Mouse (Mus musculus): ENCODE results near the gene Rtp3. TPM values are rescaled to one million over a fixed set of nuclear protein-coding genes. Genes with fewer than 3 reads are reported as not detected.

Rtp3 gene
- polyA plus RNA-seq, 1 experiment from 2014 or later: not detected

DNA sequence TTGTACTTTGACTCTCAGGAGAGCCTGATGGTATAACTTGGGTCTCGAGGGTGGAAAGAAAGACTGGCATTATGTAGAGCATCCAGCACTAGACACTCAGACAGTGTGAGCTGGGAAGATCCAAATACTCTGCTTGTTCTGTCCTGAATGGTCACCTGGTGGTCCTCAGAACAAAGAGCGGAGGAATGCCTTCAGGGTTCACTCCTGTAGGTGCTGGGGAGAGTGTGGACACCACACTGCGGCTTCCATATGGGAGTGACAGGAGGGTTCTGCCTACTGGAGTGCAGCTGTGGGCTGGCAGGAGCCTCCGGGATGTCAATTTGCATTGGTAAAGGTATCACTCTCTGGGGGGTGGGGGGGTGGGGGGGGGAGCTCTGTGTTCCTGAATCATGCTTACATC lies 8.0 kb downstream of the Rtp3 start:
- WGBS: 71% methylated on average over 4 of the region's 4 CpGs
- no peak overlapping the region for H3K9ac ChIP-seq (replicated peaks)
- H3K27me3 ChIP-seq: no peaks in the 10 kb centered on the region
- no peak overlapping the region for H3K4me3 ChIP-seq (replicated peaks)
- H3K4me1 ChIP-seq (replicated peaks): no peaks in the 10 kb centered on the region
- H3K27ac ChIP-seq: no peak overlapping the region
- H3K9me3 ChIP-seq: no peaks in the 10 kb centered on the region
- H3K4me2 ChIP-seq: no peak overlapping the region
- no peak for ATAC-seq (ENCODE audit: insufficient number of reproducible peaks, insufficient read depth, low FRiP score, low TSS enrichment, low read depth)
- H3K36me3 ChIP-seq: no peaks in the 10 kb centered on the region

DNA sequence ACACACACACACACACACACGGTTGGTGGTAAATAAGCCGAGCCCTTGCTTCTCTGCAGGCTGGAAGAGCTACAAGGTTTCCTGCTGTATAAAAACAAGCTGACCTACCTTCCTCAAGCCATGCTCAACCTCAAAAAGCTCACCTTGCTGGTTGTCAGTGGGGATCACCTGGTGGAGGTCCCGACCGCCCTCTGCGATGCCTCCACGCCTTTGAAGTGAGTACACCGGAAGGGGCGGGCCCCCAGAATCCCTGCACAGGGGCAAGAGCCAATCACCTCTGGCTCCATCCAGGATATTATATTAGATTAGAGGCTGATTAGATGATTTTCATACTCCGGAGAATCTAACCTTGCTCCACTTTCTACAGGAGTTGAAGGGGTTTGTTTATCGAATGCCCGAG lies 11.0 kb downstream of the Rtp3 start:
- no peaks in the 10 kb centered on the region for H3K4me1 ChIP-seq (replicated peaks)
- no peaks in the 10 kb centered on the region for H3K9me3 ChIP-seq
- 91% methylated on average over 11 of the region's 11 CpGs for WGBS
- H3K27ac ChIP-seq: no peak overlapping the region
- H3K4me3 ChIP-seq (replicated peaks): no peak overlapping the region
- no peaks in the 10 kb centered on the region for H3K27me3 ChIP-seq
- H3K36me3 ChIP-seq: no peaks in the 10 kb centered on the region
- ATAC-seq (ENCODE audit: insufficient number of reproducible peaks, insufficient read depth, low FRiP score, low TSS enrichment, low read depth): no peak
- no peak overlapping the region for H3K4me2 ChIP-seq
- no peak overlapping the region for H3K9ac ChIP-seq (replicated peaks)

DNA sequence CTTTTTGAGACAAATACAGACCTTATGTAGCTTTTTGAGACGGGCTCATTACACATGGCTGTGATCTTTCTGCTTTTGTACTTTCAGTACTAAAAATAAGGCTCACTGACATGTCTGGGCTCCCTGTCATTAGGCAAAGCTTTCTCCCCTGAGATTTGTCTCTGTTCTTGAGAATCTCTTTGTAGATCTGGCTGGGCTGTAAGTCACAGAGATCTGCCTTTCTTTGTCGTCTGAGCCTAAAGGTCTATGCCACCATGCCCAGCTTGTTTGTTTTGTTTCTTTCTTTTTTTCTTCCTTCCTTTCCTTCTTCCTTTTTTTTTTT lies 24.5 kb downstream of the Rtp3 start:
- no peaks in the 10 kb centered on the region for H3K9me3 ChIP-seq
- H3K4me1 ChIP-seq (replicated peaks): no peaks in the 10 kb centered on the region
- H3K36me3 ChIP-seq: no peaks in the 10 kb centered on the region
- H3K4me3 ChIP-seq (replicated peaks): no peak overlapping the region
- 81% methylated on average over 2 of the region's 2 CpGs for WGBS
- no peak overlapping the region for H3K4me2 ChIP-seq
- ATAC-seq (ENCODE audit: insufficient number of reproducible peaks, insufficient read depth, low FRiP score, low TSS enrichment, low read depth): no peak
- H3K27ac ChIP-seq: no peak overlapping the region
- H3K9ac ChIP-seq (replicated peaks): no peak overlapping the region
- no peaks in the 10 kb centered on the region for H3K27me3 ChIP-seq

DNA sequence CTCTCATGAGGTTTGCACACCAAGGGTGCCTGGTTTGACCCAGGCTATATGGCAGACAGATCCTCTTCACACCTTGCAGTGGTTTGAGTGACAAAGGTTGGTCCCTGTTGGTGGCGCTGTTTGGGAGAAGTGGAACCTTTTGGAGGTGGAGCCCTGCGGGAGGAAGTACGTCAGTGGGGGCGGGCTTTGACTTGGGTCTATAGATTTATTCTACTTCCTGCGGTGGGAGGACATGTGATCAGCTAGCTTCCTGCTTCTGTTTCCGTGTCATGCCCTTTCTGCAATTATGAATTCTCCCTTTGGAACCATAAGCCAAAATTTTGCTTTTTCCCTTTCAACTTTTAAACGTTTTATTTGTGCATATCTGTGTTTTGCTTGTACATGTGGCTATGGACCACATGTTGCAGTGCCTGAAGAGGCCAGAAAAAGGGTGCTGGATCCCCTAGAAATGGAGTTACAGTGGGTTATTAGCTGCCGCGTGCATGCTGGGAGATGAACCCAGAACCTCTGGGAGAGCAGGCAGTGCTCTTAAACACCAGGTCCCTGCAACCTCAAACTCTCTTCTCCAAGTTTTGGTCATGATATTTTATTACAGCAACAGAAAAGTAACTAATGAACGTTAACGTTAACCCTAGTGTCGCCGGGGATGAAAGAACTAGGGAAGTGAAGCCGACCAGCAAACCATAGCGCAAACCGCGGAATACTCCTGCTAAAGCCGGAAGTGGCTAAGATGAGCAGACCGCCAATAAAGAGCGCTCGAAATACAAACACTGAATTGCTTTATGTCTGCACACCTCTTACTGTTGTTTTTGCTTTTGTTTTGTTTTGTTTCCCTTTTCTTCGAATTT lies 25.1 kb downstream of the Rtp3 start:
- Histone ChIP-seq H3K4me2 (no peak overlapping the region), H3K36me3 (no peaks in the 10 kb centered on the region), H3K27ac (no peak overlapping the region), H3K27me3 (no peaks in the 10 kb centered on the region), H3K4me3 (replicated peaks) (no peak overlapping the region), H3K9me3 (no peaks in the 10 kb centered on the region), H3K9ac (replicated peaks) (no peak overlapping the region), H3K4me1 (replicated peaks) (no peaks in the 10 kb centered on the region)
- ATAC-seq (ENCODE audit: insufficient number of reproducible peaks, insufficient read depth, low FRiP score, low TSS enrichment, low read depth): no peak
- WGBS: 88% methylated on average over 22 of the region's 22 CpGs

DNA sequence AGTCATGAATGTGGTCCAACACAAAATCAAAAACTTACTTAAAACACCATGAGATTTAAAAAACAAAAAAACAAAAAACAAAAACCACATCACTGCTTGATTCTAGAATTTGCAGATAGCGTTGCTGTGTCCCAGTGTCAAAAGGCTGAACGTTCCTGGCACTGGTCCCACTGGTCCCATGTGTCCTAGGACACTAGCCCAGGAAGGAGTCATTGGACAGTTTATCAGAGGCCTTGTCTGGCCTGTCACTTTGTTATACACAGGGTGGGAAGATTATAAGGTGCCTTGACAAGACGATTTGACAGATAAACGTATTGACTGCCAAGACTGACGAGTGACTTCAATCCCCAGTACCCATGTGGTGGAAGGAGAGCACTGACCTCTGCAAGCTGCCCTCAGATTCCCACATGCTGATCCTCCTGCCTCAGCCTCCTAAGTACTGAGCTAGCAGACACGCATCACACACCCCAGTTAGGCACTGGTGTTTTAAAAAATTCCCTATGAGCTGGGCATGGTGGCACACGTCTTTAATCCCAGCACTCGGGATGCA lies 26.7 kb downstream of the Rtp3 start:
- H3K4me2 ChIP-seq: no peak overlapping the region
- no peaks in the 10 kb centered on the region for H3K27me3 ChIP-seq
- H3K4me1 ChIP-seq (replicated peaks): no peaks in the 10 kb centered on the region
- no peaks in the 10 kb centered on the region for H3K9me3 ChIP-seq
- no peak overlapping the region for H3K4me3 ChIP-seq (replicated peaks)
- no peaks in the 10 kb centered on the region for H3K36me3 ChIP-seq
- no peak for ATAC-seq (ENCODE audit: insufficient number of reproducible peaks, insufficient read depth, low FRiP score, low TSS enrichment, low read depth)
- H3K9ac ChIP-seq (replicated peaks): no peak overlapping the region
- H3K27ac ChIP-seq: no peak overlapping the region
- 90% methylated on average over 8 of the region's 8 CpGs for WGBS

DNA sequence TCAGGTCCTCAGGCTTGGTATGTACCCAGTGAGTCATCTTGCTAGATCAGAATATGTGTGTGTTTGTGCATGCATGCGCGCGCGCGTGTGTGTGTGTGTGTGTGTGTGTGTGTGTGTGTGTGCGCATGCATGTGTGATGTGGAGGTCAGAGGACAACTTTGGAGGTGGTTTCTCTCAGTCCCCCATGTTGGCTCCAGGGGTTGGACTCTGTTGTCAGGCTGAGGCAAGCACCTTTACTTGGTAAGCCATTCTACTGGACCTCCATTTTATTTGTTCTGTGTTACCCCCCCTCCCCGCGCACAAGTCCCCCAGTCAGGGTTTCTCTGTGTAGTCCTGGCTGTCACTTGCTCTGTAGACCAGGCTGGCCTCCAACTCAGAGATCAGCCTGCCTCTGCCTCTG lies 29.0 kb downstream of the Rtp3 start:
- Histone ChIP-seq H3K27me3 (peaks cover 2% of the 10 kb centered on the region), H3K9me3 (no peaks in the 10 kb centered on the region), H3K4me2 (no peak overlapping the region), H3K36me3 (no peaks in the 10 kb centered on the region), H3K27ac (no peak overlapping the region), H3K4me3 (replicated peaks) (no peak overlapping the region), H3K4me1 (replicated peaks) (0 out of 2 replicates have a peak, but pooled peaks cover 6% of the 10 kb centered on the region), H3K9ac (replicated peaks) (no peak overlapping the region)
- ATAC-seq (ENCODE audit: insufficient number of reproducible peaks, insufficient read depth, low FRiP score, low TSS enrichment, low read depth): no peak
- WGBS: 98% methylated on average over 8 of the region's 8 CpGs

DNA sequence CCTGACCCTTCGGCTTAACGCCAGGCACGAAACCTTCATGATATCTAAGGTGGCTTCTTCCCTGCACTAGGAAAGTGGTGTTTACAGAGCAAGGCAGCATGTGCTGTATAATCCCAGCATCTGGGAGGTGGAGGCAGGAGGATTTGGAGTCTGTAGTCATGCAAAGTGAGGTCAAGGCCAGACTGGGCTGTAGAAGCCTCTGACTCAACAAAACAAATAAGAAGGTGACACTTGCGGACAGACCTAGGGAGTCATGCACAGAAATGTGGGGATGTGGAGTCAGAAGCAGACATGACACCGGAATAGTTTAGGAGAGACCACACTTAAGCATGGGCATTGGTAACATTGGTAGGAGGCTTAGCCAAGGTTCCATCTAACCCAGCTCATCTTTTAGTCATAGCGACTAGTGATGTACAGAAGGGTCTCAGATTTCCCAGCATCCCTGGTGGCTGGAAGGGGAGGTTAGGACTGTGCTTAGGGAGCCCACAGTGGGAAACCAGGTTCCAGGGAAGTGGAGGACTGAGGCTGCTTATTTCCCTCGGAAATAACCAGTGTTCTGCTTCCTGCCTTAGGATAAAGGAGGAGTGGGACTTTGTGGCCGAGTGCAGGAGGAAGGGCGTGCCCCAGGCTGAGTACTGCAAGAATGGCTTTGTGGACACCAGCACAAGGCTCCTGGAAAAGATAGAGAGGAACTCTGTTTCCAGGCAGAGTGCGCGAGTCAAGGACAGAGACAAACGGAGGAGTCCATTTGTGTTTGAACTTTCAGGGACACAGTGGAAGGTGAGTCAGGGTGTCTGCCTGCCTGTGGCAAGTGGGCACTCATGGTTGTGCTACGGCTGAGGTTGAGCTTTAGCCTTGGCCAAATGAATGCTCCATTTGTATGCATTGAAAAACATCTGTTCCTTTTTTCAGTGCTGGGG lies 29.9 kb downstream of the Rtp3 start:
- H3K27me3 ChIP-seq: peaks cover 11% of the 10 kb centered on the region
- no peak overlapping the region for H3K4me2 ChIP-seq
- no peak for ATAC-seq (ENCODE audit: insufficient number of reproducible peaks, insufficient read depth, low FRiP score, low TSS enrichment, low read depth)
- H3K9me3 ChIP-seq: no peaks in the 10 kb centered on the region
- no peak overlapping the region for H3K4me3 ChIP-seq (replicated peaks)
- no peaks in the 10 kb centered on the region for H3K36me3 ChIP-seq
- H3K27ac ChIP-seq: no peak overlapping the region
- WGBS: 84% methylated on average over 13 of the region's 13 CpGs
- H3K9ac ChIP-seq (replicated peaks): no peak overlapping the region
- 0 out of 2 replicates have a peak, but pooled peaks cover 6% of the 10 kb centered on the region for H3K4me1 ChIP-seq (replicated peaks)

DNA sequence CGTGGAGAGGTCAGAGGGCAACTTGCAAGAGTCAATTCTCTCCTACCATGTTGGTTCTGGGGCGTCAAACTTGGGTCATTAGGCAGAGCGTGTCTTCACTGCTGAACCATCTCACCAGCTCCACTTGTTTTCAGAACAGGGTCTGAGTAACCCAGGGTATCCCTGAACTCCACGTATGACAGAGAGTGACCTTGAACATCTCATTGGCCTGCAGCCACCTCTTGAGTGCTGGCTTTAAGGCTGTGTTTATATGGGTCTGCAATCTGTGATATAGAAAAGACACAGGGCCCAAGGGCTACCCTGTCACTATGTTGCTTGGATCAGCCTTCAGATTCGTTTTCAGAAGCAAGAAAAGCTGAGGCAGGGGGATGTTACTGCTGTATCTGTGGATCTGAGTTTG lies 30.7 kb downstream of the Rtp3 start:
- no peak overlapping the region for H3K4me3 ChIP-seq (replicated peaks)
- no peak overlapping the region for H3K4me2 ChIP-seq
- H3K27ac ChIP-seq: no peak overlapping the region
- peaks cover 19% of the 10 kb centered on the region for H3K27me3 ChIP-seq
- WGBS: 80% methylated on average over 5 of the region's 5 CpGs
- H3K9me3 ChIP-seq: no peaks in the 10 kb centered on the region
- no peak for ATAC-seq (ENCODE audit: insufficient number of reproducible peaks, insufficient read depth, low FRiP score, low TSS enrichment, low read depth)
- H3K4me1 ChIP-seq (replicated peaks): 0 out of 2 replicates have a peak, but pooled peaks cover 6% of the 10 kb centered on the region
- H3K36me3 ChIP-seq: no peaks in the 10 kb centered on the region
- no peak overlapping the region for H3K9ac ChIP-seq (replicated peaks)

DNA sequence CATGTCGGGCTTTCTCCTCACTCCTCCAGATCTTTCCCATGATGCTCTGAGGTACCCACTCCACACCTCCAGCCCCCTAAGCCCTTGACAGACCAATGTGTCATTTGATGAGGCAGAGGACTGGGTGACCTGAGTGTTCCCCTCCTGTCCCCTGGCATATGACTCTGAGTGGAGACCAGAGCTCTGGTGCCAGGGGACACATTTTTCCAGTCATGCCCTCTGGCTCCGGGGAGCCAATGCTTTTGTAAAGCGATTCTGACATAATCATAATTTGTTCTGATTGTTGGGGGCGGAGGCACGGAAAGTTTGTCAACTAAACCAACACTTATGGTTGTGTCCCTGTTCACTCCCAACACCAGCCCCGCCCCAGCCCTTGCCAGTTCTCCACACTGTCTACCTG lies 34.4 kb downstream of the Rtp3 start:
- H3K36me3 ChIP-seq: no peaks in the 10 kb centered on the region
- no peak for ATAC-seq (ENCODE audit: insufficient number of reproducible peaks, insufficient read depth, low FRiP score, low TSS enrichment, low read depth)
- H3K27me3 ChIP-seq: peaks cover 56% of the 10 kb centered on the region
- H3K4me1 ChIP-seq (replicated peaks): peaks cover 6% of the 10 kb centered on the region; the same call in 1 of the 2 replicates
- no peak overlapping the region for H3K4me3 ChIP-seq (replicated peaks)
- no peak overlapping the region for H3K4me2 ChIP-seq
- H3K27ac ChIP-seq: no peak overlapping the region
- no peaks in the 10 kb centered on the region for H3K9me3 ChIP-seq
- H3K9ac ChIP-seq (replicated peaks): no peak overlapping the region
- WGBS: 84% methylated on average over 6 of the region's 6 CpGs

DNA sequence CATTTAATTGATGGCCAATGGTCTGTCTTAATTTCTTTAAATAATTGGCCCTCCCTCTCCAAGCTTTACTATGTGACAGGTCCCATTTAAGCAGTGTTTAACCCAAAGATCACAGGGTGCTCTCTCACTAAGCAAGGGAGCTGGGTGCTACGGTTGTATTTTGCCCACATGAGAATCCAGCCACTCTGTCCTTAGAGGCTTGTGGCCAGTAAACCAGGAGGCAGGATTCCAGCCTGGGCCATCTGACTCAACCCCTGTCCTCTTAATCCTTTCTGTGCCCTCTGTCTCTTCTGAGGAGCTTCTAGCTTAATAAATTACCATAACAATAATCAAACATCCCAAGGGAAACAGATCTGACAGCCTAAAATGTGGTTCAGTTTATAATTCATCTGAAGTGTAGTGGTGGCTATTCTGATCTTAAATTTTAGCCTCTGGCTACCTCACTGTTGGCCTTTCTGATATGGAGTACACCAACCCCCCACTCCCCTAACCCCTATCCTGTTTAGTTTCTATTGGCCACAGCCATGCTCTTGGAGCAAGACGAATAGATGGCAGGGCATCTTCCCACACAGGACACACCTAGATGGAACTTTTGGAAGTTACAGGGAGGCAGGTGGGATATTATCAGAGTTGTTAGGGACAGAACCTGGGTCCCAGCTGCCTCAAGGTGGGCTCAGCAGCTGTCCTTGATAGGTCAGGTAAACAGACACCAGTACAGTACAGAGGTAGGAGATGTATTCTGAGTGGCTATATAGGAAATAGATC lies 35.5 kb downstream of the Rtp3 start:
- H3K27me3 ChIP-seq: peaks cover 59% of the 10 kb centered on the region
- no peaks in the 10 kb centered on the region for H3K36me3 ChIP-seq
- no peak overlapping the region for H3K27ac ChIP-seq
- peaks cover 6% of the 10 kb centered on the region; the same call in 1 of the 2 replicates for H3K4me1 ChIP-seq (replicated peaks)
- no peak for ATAC-seq (ENCODE audit: insufficient number of reproducible peaks, insufficient read depth, low FRiP score, low TSS enrichment, low read depth)
- H3K9ac ChIP-seq (replicated peaks): no peak overlapping the region
- no peaks in the 10 kb centered on the region for H3K9me3 ChIP-seq
- no peak overlapping the region for H3K4me2 ChIP-seq
- WGBS: 56% methylated on average over 2 of the region's 2 CpGs
- no peak overlapping the region for H3K4me3 ChIP-seq (replicated peaks)

All from limb, embryonic 12.5 days (tissue).